Mouse (Mus musculus): ENCODE results near the gene Gtf3c4. TPM values are rescaled to one million over a fixed set of nuclear protein-coding genes. Genes with fewer than 3 reads are reported as not detected.
A peak's percentile ranks its signal among the peaks of the same experiment; 100 is the strongest.

Gtf3c4 gene
- polyA plus RNA-seq, 2 experiments, result 4.2 to 5.6 TPM

GRCm38 (mm10) chr2:28794623-28795022 is 45.5 kb downstream of the Gtf3c4 start:
- H3K9me3 ChIP-seq (ENCODE audit: control insufficient read depth, low read length), result no peaks in the 10 kb centered on the region
- H3K4me3 ChIP-seq (ENCODE audit: insufficient read depth in 1 of 2, low read depth in 2 of 2, low read length in 2 of 2), result no peak overlapping the region
- TF ChIP-seq EP300 (IDR thresholded peaks at IDR 0.05; ENCODE audit: low read depth) (no peak), CTCF (IDR thresholded peaks at IDR 0.05; ENCODE audit: low read depth) (peak; percentile 37; the same call in 1 of the 2 replicates)
- 59% methylated on average over 5 of the region's 5 CpGs for WGBS (ENCODE audit: insufficient replicate concordance)
- ATAC-seq (ENCODE audit: insufficient read depth), result no peak
- H3K4me2 ChIP-seq (ENCODE audit: low read depth), result no peak overlapping the region
- no peaks in the 10 kb centered on the region for H3K36me3 ChIP-seq (replicated peaks; ENCODE audit: control insufficient read depth, insufficient read depth, low read depth)
- DNase-seq (ENCODE audit: low read depth in 3 of 3, low spot score in 3 of 3), result no peak
- no peak overlapping the region for H3K27ac ChIP-seq
- no peak overlapping the region for H3K9ac ChIP-seq (replicated peaks)
- 0 out of 4 replicates have a peak, but pooled peaks cover 0 to 2% of the 10 kb centered on the region in 2 experiments for H3K4me1 ChIP-seq (replicated peaks; ENCODE audit: control insufficient read depth in 2 of 2, insufficient read depth in 2 of 2, low read length in 1 of 2)
- no peaks in the 10 kb centered on the region for H3K27me3 ChIP-seq (ENCODE audit: control insufficient read depth, insufficient read depth, low read length)

DNA sequence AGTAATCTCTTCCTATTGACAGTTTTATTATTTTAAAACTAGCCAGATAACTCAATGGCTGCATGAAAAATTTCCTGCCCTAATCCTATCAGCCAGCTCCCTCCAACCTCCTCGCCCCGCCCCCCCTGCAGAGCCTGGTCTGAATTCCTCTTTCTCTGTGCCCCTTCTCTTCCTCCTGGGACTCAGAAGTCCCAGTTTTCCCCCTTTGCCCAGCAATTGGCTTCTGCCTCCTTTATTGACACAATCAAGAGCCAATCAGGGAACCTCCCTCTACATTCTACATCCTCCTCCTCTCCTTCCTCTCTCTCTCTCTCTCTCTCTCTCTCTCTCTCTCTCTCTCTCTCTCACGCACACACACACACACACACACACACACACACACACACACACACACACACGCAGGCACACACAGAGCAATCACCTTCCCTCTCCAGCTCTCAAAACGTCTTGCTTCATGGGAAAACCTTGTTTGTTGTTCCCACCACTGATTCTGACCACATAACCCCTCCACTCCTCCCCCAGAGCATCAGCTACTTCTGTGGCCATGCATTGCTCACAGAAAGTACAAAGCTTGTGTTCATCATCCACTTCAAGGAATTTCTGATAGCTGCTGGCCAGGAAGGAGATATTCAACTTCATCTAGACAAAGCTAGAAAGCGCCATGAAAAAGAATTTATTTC is 47.1 kb downstream of the Gtf3c4 start:
- no peak for ATAC-seq (ENCODE audit: insufficient read depth)
- WGBS (ENCODE audit: insufficient replicate concordance), result 14% methylated on average over 5 of the region's 6 CpGs
- Histone ChIP-seq H3K4me2 (ENCODE audit: low read depth) (no peak overlapping the region), H3K4me3 (ENCODE audit: insufficient read depth in 1 of 2, low read depth in 2 of 2, low read length in 2 of 2) (no peak overlapping the region), H3K27me3 (ENCODE audit: control insufficient read depth, insufficient read depth, low read length) (no peaks in the 10 kb centered on the region), H3K27ac (no peak overlapping the region), H3K9me3 (ENCODE audit: control insufficient read depth, low read length) (no peaks in the 10 kb centered on the region), H3K4me1 (replicated peaks; ENCODE audit: control insufficient read depth in 2 of 2, insufficient read depth in 2 of 2, low read length in 1 of 2) (0 out of 4 replicates have a peak, but pooled peaks cover 0 to 2% of the 10 kb centered on the region in 2 experiments), H3K9ac (replicated peaks) (no peak overlapping the region), H3K36me3 (replicated peaks; ENCODE audit: control insufficient read depth, insufficient read depth, low read depth) (no peaks in the 10 kb centered on the region)
- DNase-seq (ENCODE audit: low read depth in 3 of 3, low spot score in 3 of 3), result peak in 2 of 3 experiments; percentile 3 to 14
- no peak for TF ChIP-seq CTCF (IDR thresholded peaks at IDR 0.05; ENCODE audit: low read depth)
- no peak for TF ChIP-seq EP300 (IDR thresholded peaks at IDR 0.05; ENCODE audit: low read depth)

DNA sequence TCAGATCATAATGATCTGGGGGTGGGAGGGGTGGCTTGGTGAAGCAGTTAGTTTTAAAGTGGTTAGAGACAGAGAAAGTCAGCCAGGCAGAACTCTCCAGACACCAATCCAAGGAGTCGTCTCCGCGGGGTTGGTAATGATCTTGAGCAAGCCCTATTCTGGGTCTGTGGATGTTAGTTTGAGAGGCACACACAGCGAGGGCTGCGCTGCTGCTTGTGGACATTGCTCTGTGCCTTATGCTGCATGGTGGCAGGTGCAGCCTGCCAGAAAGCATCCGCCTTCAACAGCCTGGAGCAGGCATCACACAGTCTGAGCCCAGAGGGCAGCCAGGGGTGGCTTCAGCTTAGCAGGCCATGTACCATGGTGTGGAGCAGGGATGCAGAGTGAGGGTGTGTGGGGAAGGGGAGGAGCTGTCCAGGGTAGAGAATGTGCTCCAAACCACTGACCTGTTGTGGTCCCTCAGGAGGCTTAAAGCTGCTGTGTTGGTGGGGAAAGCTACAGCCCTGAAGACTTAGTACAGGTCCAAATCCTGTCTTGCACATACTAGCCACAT is 53.0 kb downstream of the Gtf3c4 start:
- Histone ChIP-seq H3K27ac (no peak overlapping the region), H3K9ac (replicated peaks) (no peak overlapping the region), H3K4me3 (ENCODE audit: insufficient read depth in 1 of 2, low read depth in 2 of 2, low read length in 2 of 2) (no peak overlapping the region), H3K9me3 (ENCODE audit: control insufficient read depth, low read length) (no peaks in the 10 kb centered on the region), H3K4me1 (replicated peaks; ENCODE audit: control insufficient read depth in 2 of 2, insufficient read depth in 2 of 2, low read length in 1 of 2) (no peaks in the 10 kb centered on the region), H3K27me3 (ENCODE audit: control insufficient read depth, insufficient read depth, low read length) (no peaks in the 10 kb centered on the region), H3K4me2 (ENCODE audit: low read depth) (no peak overlapping the region), H3K36me3 (replicated peaks; ENCODE audit: control insufficient read depth, insufficient read depth, low read depth) (no peaks in the 10 kb centered on the region)
- no peak for ATAC-seq (ENCODE audit: insufficient read depth)
- DNase-seq (ENCODE audit: low read depth in 3 of 3, low spot score in 3 of 3), result no peak
- 74% methylated on average over 6 of the region's 6 CpGs for WGBS (ENCODE audit: insufficient replicate concordance)
- TF ChIP-seq EP300 (IDR thresholded peaks at IDR 0.05; ENCODE audit: low read depth) (no peak), CTCF (IDR thresholded peaks at IDR 0.05; ENCODE audit: low read depth) (no peak)

- Histone ChIP-seq H3K27ac (no peak overlapping the region), H3K9ac (replicated peaks) (no peak overlapping the region), H3K36me3 (replicated peaks; ENCODE audit: control insufficient read depth, insufficient read depth, low read depth) (no peaks in the 10 kb centered on the region), H3K4me1 (replicated peaks; ENCODE audit: control insufficient read depth in 2 of 2, insufficient read depth in 2 of 2, low read length in 1 of 2) (no peaks in the 10 kb centered on the region), H3K4me3 (ENCODE audit: insufficient read depth in 1 of 2, low read depth in 2 of 2, low read length in 2 of 2) (no peak overlapping the region), H3K9me3 (ENCODE audit: control insufficient read depth, low read length) (no peaks in the 10 kb centered on the region), H3K4me2 (ENCODE audit: low read depth) (no peak overlapping the region), H3K27me3 (ENCODE audit: control insufficient read depth, insufficient read depth, low read length) (no peaks in the 10 kb centered on the region)
- ATAC-seq (ENCODE audit: insufficient read depth), result no peak
- 57% methylated on average over 16 of the region's 16 CpGs for WGBS (ENCODE audit: insufficient replicate concordance)
- DNase-seq (ENCODE audit: low read depth in 3 of 3, low spot score in 3 of 3), result no peak
- TF ChIP-seq EP300 (IDR thresholded peaks at IDR 0.05; ENCODE audit: low read depth) (no peak), CTCF (IDR thresholded peaks at IDR 0.05; ENCODE audit: low read depth) (no peak)
Observed at GRCm38 (mm10) chr2:28786355-28787066, 53.6 kb downstream of the Gtf3c4 start.

- no peak overlapping the region for H3K9ac ChIP-seq (replicated peaks)
- no peaks in the 10 kb centered on the region for H3K4me1 ChIP-seq (replicated peaks; ENCODE audit: control insufficient read depth in 2 of 2, insufficient read depth in 2 of 2, low read length in 1 of 2)
- no peak overlapping the region for H3K27ac ChIP-seq
- H3K9me3 ChIP-seq (ENCODE audit: control insufficient read depth, low read length), result no peaks in the 10 kb centered on the region
- 71% methylated on average over 4 of the region's 4 CpGs for WGBS (ENCODE audit: insufficient replicate concordance)
- H3K36me3 ChIP-seq (replicated peaks; ENCODE audit: control insufficient read depth, insufficient read depth, low read depth), result no peaks in the 10 kb centered on the region
- DNase-seq (ENCODE audit: low read depth in 3 of 3, low spot score in 3 of 3), result no peak
- H3K4me2 ChIP-seq (ENCODE audit: low read depth), result no peak overlapping the region
- ATAC-seq (ENCODE audit: insufficient read depth), result no peak
- H3K4me3 ChIP-seq (ENCODE audit: insufficient read depth in 1 of 2, low read depth in 2 of 2, low read length in 2 of 2), result no peak overlapping the region
- no peaks in the 10 kb centered on the region for H3K27me3 ChIP-seq (ENCODE audit: control insufficient read depth, insufficient read depth, low read length)
- TF ChIP-seq CTCF (IDR thresholded peaks at IDR 0.05; ENCODE audit: low read depth) (no peak), EP300 (IDR thresholded peaks at IDR 0.05; ENCODE audit: low read depth) (no peak)
Observed at GRCm38 (mm10) chr2:28781310-28781709, 58.9 kb downstream of the Gtf3c4 start.

Measured in liver, embryonic 14.5 days (tissue).